15 mouse cellular contexts compared by ENCODE assay signal in genomic region chr15:96844290-96844689, GRCm38 (mm10).
"Had no signal": no experiment of that assay in that cellular context is flagged by ENCODE, and none has a peak within 500 bp of the region (broad histone marks: within the 10 kb centered on the region; RNA-seq: fewer than 3 reads in every experiment).

No protein-coding gene starts in this region.

- DNase-seq: kidney, adult 2 months; kidney, postnatal 36 days; layer of hippocampus, adult 9-11 months; layer of hippocampus, postnatal 36 days; lung, postnatal 4 days; midbrain, embryonic 14.5 days; right cerebral cortex, adult 18-20 months; right cerebral cortex, postnatal 25 days; thymus, postnatal 36 days had no signal

- H3K4me2 ChIP-seq: intestine, embryonic 15.5 days; limb, embryonic 15.5 days; liver, embryonic 12.5 days; neural tube, embryonic 15.5 days had no signal

- ATAC-seq: intestine, embryonic 15.5 days; liver, embryonic 12.5 days had no signal

- H3K9me3 ChIP-seq: intestine, embryonic 15.5 days; limb, embryonic 15.5 days; liver, embryonic 12.5 days; midbrain, embryonic 10.5 days; neural tube, embryonic 15.5 days had no signal

- H3K9ac ChIP-seq: intestine, embryonic 15.5 days; limb, embryonic 15.5 days; liver, embryonic 12.5 days; neural tube, embryonic 15.5 days had no signal

- H3K4me1 ChIP-seq: limb, embryonic 15.5 days; liver, embryonic 12.5 days; midbrain, embryonic 10.5 days; neural tube, embryonic 15.5 days had no signal

- H3K4me3 ChIP-seq: intestine, embryonic 15.5 days; limb, embryonic 15.5 days; liver, embryonic 12.5 days; midbrain, embryonic 10.5 days; myocyte; neural tube, embryonic 15.5 days had no signal

- H3K36me3 ChIP-seq: intestine, embryonic 15.5 days; limb, embryonic 15.5 days; liver, embryonic 12.5 days; midbrain, embryonic 10.5 days; neural tube, embryonic 15.5 days had no signal

- H3K27ac ChIP-seq: liver, embryonic 12.5 days; midbrain, embryonic 10.5 days; neural tube, embryonic 15.5 days had no signal

- H3K27me3 ChIP-seq: intestine, embryonic 15.5 days; limb, embryonic 15.5 days; liver, embryonic 12.5 days; neural tube, embryonic 15.5 days had no signal
